Mouse (Mus musculus) cerebellum, postnatal 14 days (tissue): ENCODE measurements around the gene Lsg1.

ENCODE experiments used
- DNase-seq, 2 experiments: peaks; one replicate each; pipeline ENCODE4 v3.0.0; 2021; ENCODE audit warnings: mixed read lengths in 2 of 2

Lsg1 gene

DNA sequence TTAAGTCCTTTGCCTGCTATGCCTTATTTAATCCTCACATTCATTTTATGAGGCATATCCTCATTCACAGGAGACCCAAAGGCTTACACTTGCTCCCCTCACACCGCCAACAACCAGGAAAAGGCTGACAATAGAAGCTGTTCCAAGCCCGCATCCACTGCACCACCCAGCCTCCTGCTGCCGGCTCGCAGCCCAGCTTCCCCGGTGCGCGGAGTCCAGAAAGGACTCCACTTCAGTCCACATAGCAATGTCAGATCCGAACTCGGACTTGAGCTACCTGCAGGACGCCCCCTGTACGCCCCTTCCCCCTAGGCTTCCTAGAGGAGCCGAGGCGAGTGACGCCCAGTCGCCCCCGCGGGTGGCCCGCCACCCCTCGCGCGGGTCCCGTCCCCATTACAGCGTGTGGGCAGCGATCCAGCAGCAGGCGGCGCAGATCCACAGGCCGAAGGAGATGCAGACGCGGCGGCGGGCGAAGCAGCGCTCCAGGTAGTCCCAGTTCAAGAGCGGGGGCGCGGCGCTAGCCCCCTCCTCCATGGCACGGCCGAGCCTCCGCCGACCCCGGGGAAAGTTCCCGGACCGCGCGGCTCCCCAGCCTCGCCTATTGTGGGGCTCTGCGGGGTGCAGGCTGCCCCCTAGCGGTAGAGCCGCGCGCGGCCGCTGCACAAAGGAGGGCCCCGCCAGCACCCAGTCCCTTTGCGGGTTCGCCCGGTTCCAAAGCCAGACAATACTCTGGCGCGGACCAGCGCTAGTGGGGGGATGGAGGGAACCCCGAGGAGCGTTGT lies 37.2 kb downstream of the Lsg1 start:
- DNase-seq, result peak; percentile 80 to 87

DNA sequence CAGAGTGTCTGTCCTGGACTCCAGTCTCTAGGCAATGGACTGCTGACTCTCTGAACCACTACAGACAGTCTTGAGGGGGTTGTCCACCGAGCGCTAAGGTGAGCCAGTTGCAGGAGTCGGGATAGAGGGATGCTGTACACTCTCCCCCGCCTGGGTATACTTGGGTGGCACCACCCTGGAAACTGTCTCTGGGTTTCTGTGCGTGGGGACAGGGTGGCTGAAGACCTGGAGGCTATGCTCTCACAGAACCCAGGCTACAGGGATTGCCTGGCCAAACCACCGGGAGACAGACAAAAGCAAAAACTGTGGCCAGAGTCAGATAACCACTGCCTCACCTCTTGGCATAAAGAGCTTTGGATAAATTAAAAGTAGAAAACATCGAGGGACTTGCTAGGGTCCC lies 37.9 kb downstream of the Lsg1 start:
- no peak for DNase-seq

DNA sequence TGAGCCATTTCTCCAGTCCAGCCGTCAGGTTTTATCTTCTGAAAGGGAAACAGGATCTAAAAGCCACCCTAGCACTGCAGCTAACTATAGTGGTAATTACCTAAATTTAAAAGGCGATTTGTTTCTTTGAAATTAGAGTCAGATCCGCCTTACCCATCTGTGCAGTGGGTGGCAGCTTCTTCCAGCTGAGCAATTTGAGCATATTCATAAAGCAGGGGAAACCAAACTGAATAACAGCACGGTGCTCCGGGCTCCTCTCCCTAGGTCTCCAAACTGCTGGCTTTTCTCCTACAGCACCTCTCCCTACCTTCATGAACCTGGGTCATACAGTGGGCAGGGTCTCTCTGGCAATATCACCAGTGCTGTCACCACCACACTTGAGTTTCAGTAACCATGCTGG lies 39.1 kb downstream of the Lsg1 start:
- no peak for DNase-seq

DNA sequence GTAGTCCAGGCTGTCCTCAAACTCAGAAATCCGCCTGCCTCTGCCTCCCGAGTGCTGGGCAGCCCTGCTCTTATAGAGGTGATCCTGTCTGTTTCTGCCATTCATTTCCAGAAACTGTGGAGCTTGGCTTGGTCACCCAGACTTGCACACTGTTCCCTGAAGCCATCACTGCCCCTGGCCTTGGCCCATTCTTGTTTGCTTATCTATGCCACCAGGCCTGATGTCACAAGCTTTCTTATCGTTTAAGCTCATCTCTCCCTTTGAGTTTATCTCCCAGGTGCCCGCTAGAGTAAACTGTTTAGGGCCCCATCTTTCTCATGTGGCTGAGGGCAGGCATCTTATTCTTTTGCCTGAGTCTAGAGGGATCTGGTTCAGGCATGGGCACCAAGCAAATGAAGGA lies 42.7 kb downstream of the Lsg1 start:
- DNase-seq, result no peak

DNA sequence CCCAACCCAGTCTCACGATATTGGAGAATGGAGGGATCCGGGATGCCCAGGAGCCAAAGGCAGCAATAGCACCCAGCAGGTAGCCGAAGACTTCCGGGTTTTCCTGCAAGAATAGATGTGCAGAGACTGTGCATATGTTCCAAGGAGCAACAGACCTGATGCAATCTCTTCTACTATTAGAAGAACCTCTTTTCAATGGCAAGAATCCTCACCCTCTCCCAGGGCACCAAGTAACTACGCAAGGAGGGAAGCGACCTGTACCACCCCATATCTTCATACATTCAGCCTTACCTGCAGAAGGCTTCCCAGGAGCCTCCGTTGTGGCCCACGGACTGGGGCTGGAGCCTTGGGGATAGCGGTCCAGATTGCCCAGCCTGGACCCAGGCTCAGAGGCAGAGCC lies 44.0 kb downstream of the Lsg1 start:
- no peak for DNase-seq

DNA sequence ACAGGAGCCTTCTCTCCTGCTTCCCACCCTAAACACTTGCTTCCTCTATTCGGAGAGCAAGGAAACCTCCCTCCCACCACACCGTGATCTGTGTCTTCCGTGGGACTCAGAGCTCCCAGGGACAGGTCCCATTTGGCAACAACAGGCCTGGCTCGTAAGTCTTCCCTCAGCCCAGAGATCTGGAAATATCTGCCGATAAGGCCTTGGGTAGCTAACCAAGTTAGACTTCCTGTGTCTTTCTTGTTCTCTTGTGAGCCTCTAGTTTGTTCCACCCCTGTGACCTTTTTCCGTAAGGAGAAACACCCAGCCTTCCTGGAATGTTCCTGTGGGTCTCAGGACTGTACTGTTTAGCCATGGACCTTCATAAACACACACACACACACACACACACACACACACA lies 44.6 kb downstream of the Lsg1 start:
- DNase-seq, result no peak

DNA sequence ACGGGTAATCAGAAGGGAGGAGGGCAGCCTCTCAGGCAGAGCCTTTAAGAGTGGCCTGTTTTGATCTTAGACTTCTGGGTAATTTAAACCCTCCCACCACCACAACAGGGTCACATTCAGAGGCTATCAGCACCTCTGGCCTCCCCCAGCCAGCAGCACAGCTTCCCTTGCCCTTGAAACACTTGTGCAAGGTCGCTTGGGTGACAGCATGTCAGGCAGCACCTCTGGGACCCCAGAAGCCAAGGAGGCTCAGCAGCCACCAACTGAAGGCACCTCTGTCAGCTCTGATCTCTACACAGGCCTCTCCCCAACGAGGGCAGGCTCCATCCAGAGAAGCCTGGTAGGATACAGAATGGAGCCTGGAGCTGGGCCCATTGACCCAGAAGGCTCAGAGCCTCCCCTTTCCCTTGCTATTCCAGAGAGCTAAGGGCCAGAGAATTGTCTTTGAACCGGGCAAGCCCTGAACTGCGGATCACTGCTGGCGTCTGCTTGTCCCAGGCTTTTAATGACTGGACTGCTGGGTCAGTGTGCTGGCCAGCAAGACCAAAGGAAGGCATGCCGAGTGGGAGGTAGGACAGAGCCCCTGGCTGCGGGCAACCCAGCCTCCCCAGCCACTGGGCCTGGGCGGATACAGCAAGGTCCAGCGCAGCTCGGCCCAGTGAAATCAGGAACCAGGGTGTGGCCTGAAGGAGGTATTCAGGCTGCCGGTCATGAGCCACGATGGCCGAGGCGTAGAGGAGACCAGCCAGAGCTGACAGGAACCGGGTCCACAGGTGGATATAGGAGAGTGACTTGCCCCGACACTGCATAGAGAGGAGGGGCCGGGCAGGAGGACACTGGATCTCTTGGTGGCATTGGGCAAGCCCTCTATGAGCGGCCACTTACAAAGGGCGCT lies 47.0 kb downstream of the Lsg1 start:
- no peak for DNase-seq

DNA sequence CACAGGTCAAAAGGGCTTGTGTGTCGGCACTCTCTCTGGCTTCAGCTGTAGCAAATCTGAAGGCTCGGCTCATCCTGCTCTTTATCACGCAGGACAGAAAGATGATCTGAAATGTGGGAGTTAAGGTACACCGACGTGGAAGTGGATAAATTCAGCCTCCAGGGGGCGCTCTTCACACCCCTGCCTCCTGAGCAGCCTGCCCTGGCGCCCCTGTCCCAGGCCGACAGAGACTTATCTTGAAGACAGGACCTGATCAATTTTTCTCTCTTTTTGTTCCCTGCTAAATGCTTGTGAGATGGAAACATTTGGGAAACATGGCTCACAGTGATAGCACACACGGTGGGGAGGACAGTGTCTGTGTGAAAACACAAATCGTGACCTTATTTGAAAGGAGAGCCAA lies 48.0 kb downstream of the Lsg1 start:
- peak; percentile 38 to 62 for DNase-seq

DNA sequence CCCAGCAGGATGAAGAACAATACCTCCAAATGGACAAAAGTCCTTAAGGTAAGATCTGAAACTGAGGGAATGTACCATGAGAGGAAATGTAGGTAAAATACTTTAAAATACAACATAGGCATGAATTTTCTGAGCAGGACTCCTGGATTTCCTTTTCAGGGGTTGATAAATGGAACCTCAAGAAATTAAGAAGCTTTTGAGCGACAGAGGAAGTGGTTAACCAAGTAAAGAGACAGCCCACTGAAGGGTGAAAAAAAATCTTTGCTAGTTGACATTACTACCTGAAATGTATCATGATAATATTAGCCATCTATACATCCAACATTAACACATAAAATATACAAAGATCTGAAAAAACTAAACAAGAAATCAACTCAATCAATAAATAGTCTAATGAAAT lies 52.3 kb downstream of the Lsg1 start:
- no peak for DNase-seq

DNA sequence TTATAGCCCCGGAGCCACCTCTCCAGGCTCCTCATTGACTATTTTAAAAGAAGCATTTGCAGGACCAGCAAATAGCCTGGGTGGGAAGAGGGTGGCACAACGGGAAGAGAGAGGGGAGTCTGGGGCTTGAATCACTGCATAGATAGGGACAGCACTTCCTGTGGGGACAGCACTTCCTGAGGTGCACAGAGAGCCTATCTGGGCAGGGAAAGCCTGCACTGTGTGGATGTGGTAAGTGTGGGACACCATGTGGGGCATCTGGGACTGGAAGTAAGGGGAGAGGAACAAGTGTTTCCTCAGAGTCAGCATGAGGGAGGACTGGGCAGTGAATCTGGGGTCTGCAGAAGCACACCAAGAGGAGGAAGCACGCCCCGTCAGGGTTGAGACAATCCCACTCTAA lies 53.8 kb downstream of the Lsg1 start:
- no peak for DNase-seq

DNA sequence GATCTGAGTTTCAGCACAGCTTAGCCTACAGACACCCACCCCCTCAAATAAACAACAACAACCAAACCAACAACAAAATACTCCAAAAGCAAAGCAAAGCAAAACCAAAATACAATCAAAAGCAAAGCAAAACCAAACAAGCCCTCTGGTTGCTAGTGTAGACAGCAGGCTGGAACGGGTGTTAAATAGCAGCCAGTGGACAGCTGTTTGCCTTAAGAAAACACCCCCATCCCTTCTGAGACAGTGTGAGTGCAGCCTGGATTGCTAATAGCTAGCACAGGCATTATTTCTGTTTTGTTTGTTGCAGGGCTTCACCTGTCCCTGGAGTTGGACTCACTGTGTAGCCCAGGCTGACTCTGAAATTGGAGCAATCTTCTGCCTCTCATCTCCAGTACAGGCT lies 54.5 kb downstream of the Lsg1 start:
- no peak for DNase-seq

DNA sequence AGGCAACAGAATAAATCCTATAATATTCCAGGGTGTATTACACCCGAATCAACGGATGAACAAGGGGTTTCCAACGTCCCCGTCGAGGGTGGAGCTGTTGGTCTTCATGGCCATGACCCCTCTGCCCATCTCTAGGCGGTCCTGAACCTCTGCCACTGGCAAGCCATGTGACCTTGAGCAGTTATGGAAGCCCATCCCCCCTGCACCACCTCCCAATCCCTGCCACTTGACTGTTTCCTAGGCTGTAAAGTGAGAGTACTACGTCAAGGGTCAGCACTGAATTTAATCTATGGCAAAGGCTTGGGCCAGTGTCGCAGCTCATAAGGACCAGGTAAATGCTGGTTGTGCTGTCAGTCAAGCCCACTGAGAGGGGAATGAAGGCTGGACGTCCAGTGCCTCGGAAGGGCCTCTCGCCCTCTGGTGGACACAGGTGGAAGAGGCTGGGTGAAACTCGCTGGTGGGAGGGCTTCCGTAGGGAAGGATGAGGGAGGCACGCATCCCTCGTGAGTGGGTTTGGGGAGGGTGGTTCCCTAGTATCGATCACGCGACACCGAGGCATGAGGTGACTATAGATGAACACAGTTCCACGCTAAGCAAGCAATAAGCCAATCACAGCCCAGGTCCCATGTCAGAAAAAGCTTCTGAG lies 55.5 kb downstream of the Lsg1 start:
- peak; percentile 65 to 81 for DNase-seq

DNA sequence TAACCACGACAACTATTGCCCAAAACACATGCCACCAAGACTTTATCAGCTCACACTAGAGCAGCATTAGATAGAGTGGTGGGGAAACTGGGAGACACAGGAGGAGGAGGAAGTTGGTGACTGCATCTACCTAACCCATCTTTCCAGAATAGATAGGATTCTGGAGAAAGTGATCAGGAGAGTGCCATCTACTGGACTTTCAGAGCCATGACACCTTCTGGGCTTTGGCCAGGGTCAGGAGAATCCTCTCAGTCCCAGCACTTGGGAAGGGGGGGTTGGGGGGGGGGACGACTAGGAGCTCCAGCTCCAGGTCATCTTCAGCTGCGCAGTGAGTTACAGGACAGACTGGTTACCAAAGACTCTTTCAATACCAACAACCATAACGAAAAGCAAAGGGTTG lies 56.6 kb downstream of the Lsg1 start:
- peak; percentile 55 to 70 for DNase-seq

DNA sequence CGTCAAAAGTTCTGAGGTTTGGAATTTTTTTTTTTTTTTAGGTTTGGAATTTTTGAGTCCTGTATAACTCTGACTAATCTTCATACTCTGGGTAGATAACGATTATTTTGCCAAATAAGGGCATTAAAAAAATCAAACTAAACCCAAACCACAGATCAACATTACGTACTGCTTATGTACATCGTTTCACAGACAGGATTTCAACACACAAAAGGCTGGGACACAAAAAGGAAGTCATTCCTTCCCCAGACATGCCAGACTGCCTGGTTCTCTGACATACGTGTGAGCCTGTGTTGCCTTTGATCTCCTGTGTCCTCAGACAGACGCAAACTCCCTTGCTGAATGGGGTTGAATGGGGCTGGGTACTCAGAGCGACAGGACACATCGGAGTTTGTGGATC lies 59.0 kb downstream of the Lsg1 start:
- DNase-seq, result no peak

DNA sequence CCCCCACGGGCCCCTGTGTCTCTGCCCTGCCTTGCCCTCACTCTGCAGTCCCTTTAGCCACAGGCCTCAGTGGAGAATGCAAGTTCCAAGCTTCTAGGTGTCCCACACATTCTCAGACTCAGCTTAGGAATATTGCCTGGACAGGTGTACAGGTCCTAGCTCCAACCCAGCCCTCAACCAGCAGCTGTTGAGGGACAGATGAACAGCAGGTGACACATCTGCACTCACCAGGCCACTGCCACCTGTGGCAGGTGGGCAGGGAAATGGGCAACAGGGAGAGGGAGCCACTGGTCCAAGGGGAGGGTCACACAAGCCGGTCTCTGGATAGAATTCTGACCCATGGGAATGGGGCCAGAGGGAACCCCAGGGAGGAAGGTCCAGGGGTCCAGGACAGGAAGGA lies 59.5 kb downstream of the Lsg1 start:
- DNase-seq, result no peak

DNA sequence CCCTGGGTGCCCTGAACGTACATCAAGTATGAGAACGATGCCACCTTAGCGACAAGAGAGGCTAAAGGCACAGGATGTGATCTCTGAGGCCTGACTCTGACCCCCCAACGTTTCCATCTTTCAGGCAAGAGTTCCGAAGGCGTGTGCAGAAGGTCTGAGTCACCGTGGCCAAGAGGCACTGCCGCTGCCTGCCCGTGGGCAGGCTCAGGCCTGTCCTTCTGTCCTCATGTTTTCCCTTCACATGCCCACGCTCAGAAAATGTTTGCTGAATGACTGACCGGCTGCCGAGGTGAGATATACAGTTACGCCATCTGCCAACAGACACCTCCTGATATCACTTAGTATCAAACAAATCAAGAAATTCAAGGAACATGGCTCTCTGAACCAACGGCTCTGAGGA lies 61.6 kb downstream of the Lsg1 start:
- DNase-seq, result no peak

DNA sequence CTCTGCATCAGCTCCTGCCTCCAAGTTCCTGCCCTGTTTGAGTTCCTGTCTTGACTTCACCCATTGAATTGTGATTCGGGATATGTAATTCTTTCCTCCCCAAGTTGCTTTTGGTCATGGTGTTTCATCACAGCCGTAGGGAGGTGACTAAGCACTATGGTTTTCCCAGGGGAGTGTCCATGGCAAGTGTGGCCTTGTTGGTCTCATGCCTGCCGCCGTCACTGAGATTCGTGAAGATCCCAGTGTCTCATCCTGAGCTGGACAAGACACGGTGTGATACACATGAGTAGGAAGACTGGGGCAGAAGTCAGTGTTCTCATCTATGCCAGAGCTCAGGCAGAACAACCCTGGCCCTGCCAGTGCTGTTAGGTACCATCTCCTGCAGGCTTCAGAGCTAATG lies 62.9 kb downstream of the Lsg1 start:
- DNase-seq, result no peak

DNA sequence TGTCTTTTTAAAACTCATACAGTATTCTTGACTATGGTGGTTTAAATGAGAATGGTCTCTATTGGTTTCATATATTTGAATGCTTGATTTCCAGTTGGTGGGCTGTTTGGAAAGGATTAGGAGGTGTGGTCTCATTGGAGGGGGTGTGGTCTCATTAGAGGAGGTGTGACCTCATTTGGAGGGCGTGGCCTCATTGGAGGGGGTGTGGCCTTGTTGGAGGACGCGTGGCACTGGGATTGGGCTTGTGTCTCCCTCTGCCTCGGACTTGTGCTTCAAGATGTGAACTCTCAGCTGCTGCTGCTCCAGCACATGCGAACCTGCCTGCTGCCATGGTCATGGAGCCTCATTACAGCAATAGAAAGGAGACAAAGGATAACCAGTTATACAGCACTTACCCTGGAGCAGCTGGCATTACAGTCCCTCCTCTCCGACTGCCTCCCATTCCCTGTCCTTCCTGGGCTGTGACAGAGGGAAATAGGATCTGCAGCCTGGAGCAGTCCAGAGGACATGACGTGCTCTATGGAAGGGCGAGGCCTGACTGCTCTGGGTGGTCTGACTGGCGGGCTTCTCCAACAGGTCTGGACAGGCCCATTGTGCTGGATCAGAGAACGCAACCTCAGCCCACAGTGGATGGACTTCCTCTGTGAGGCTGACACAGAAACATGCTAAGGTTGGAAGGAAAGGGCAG lies 65.0 kb downstream of the Lsg1 start:
- no peak for DNase-seq

DNA sequence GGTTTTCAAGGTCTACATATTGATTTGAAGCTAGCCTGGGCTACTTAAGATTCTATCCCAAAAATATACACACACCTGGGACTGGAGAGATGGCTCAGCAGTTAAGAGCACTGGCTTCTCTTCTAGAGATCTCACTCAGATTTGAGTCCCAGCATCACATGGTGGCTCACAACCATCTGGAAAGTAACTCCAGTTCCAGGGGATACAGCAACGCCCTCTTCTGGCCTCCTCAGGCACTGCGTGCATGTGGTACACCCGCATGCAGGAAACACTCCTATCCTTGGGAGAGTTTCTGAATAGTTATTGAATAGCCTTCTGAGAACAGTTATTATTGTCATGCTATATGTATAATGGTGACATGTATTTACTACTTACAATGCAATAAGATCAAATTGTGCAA lies 66.2 kb downstream of the Lsg1 start:
- peak in 1 of 2 experiments; percentile 47 for DNase-seq

DNA sequence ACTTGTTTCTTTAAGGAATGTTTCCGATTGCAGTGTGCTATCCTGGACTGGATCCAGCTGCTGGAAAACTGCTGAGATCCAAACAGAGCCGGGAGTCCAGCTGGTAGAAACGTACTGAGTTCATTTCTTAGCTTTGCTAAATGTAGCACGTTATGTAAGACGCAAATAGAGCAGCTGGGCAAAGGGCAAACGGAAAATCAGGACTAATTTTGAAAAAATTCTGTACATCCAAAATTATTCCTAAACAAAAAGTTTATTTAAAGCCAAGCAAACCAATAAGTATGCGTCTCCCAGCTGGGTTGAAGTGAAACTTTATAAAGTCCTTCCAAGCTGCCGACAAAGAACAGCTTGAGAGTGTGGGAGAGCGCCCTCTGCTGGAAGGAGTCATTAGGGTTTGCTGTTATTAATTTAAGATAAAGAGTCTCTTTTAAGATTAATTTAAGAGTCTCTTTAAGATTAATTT lies 67.0 kb downstream of the Lsg1 start:
- DNase-seq, result peak; percentile 82 to 87

DNA sequence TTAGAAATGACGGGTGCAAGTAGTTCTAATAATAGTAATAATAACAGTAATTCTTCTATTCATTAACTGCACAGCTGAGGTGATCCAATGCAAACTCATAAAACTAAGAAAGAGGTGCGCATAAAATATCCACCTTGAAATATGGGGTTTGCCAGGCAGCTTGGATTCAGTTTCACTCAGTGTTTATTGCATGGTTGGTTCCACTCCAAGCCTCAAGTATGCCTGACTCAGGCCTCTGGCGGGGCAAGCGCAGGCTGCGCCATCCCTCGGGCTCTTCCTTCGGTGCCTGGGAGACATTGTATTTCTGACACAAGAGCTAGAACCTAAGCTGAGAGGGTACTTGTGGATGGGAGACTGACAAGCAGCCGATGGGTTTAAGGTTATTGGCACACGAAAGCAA lies 68.8 kb downstream of the Lsg1 start:
- DNase-seq, result no peak

DNA sequence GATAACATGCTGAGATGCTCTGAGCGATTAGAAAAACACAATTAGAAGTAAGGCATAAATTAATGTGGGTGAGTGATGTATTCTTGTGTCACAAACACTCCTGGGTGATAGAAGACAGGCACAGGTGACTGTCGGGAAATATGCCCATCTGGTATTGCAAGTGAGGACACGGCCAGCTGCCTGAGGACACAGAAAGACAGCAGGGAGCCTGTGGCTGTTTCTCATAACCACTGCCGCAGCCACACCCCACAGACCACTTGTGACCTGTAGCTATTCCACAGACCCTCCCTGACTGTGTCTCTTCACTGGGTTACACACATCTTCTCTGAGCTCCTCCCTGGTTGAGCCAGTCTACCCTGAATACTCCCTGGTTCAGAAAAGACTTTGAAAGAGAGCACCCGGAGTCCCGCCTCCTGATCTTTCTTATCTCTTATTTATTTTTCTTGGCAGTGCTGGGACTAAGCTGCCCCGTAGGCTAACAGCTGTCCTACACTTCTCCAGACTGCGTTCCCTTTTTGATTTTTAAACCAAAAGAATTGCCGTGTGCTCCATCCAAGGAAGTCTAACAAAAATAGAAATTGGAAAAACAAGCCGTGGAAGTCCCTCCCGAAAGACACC lies 69.6 kb downstream of the Lsg1 start:
- no peak for DNase-seq

DNA sequence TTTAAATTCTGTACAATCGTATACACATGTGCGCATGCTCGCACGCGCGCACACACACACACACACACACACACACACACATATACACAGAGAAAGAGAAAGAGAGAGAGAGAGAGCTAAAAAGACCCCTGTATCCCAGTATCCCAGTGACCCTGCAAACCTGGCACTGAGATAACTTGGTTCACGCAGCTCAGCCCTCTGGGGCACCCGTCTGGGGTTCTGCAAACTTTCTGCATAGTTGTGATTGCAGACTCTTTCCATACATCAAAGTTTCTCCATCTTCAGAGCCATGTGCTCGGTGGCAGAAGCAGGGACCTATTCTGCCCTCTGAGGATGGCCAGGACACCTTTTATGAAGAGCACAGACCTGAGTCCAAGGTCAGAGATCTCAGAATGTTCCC lies 70.4 kb downstream of the Lsg1 start:
- DNase-seq, result no peak
